Mouse (Mus musculus) liver, embryonic 14 days (tissue): Measurements from ENCODE around the gene Mbd3l2. TPM values are rescaled to one million over a fixed set of nuclear protein-coding genes. Genes with fewer than 3 reads are reported as not detected.

Source experiments
- polyA plus RNA-seq: library from polyadenylated mRNA; depleted of rRNA; stranded (reverse); fragments of >200 nt; gene quantifications from 2 replicates; pipeline ENCODE4 v1.2.3, GENCODE M21; 2012; rRNA removed

Mbd3l2 gene
- polyA plus RNA-seq: not detected in 2 replicates

GRCm38 (mm10) chr9:18430354-18430753 lies at the start of gene Mbd3l2:
Gene Mbd3l2 (plus strand): TSS chr9:18430654.

GRCm38 (mm10) chr9:18402895-18403294 lies 27.6 kb upstream of the Mbd3l2 start, which contains the start of gene Naalad2:
Gene Naalad2 (minus strand): TSS chr9:18402995.

DNA sequence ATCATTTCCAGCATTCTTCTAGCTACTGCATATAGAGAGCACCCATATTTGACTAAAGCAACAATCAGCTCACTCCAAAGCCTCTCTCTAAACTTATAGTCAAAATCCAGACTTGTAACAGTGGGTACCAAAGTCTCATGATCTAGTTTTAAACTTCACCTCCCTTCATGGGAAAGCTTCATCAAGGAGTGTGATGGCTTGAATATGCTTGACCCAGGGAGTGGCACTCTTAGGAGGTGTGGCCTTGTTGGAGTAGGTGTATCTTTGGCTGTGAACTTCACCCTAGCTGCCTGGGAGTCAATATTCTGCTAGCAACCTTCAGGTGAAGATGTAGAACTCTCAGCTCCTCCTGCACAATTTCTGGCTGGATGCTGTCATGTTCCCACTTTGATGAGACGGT lies 26.3 kb upstream of the Mbd3l2 start, which contains the start of gene Ubtfl1:
Ubtfl1 (plus strand) TSS at position 301 of the 400 bp plus-strand sequence.

DNA sequence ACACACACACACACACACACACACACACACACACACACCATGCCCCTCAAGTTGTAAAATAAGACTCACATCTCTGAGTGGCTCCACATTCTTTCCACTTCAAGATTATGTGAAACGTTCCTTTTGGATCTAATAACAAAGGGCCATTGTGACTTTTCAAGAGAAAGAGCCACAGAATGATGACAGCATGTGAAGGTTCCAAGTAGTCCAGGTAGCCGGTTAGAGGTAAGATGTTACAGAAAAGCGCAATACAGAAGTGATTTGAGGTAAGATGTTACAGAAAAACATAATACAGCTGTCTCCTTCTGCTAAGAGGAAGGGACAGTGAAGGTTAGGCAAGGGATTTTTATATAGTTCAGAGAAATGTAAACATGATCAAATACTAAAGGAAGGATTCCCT lies 47.7 kb downstream of the Mbd3l2 start, which contains the start of the genes Zfp558 and Mbd3l1:
Zfp558 (minus strand) TSS at position 101 of the 400 bp plus-strand sequence.
Mbd3l1 (plus strand) TSS at position 192 of the 400 bp plus-strand sequence.

Other genes with a start within 250 kb of the Mbd3l2 start
- 14.1 and 16.0 TPM in 2 replicates for gene Chordc1, start 138.5 kb upstream of the Mbd3l2 start, polyA plus RNA-seq
- 0.25 and 0.35 TPM in 2 replicates for gene Naalad2, start 27.7 kb upstream of the Mbd3l2 start, polyA plus RNA-seq
- not detected in 2 replicates for gene Ubtfl1, start 26.2 kb upstream of the Mbd3l2 start, polyA plus RNA-seq
- gene Zfp558, start 47.6 kb downstream of the Mbd3l2 start, polyA plus RNA-seq: 0.23 and 0.44 TPM in 2 replicates
- gene Mbd3l1, start 47.7 kb downstream of the Mbd3l2 start, polyA plus RNA-seq: not detected in 2 replicates
- 0.27 and 0.52 TPM in 2 replicates for gene Muc16, start 243.9 kb downstream of the Mbd3l2 start, polyA plus RNA-seq